Mouse (Mus musculus) E14TG2a.4 (cell line): Measurements from ENCODE around the gene Trp53inp2.

ENCODE experiments used
- CTCF ChIP-seq: conservative IDR thresholded peaks from 2 replicates; pipeline ENCODE4 v1.5.1; 2014; ENCODE audit warnings: low read length
- NANOG ChIP-seq: IDR thresholded peaks from 2 replicates; pipeline ENCODE4 v1.6.1; 2014; ENCODE audit warnings: borderline replicate concordance, low read length, mixed read lengths
- POU5F1 ChIP-seq: IDR thresholded peaks from 2 replicates; pipeline ENCODE4 v1.6.1; 2014; ENCODE audit warnings: low read length, borderline replicate concordance

GRCm38 (mm10) chr2:155367635-155368284 is 13.1 kb upstream of the Trp53inp2 start:
- TF ChIP-seq CTCF (no peak), POU5F1 (no peak), NANOG (no peak)
